Mouse (Mus musculus) cortical plate, adult 2 months (tissue): Measurements from ENCODE around the gene Myoc.

Experiments used
- CTCF ChIP-seq: fragments of 200-500 bp; IDR thresholded peaks from 2 replicates; pipeline ENCODE4 v1.5.1; 2011; ENCODE audit warnings: mild to moderate bottlenecking, control low read depth, low read length; ENCODE audit not compliant: insufficient read depth; ENCODE audit errors: extremely low read depth
- POLR2A ChIP-seq: fragments of 200-500 bp; IDR thresholded peaks from 2 replicates; pipeline ENCODE4 v1.6.1; 2011; ENCODE audit warnings: mild to moderate bottlenecking, low read length, control low read depth; ENCODE audit not compliant: insufficient read depth; ENCODE audit errors: extremely low read depth

DNA sequence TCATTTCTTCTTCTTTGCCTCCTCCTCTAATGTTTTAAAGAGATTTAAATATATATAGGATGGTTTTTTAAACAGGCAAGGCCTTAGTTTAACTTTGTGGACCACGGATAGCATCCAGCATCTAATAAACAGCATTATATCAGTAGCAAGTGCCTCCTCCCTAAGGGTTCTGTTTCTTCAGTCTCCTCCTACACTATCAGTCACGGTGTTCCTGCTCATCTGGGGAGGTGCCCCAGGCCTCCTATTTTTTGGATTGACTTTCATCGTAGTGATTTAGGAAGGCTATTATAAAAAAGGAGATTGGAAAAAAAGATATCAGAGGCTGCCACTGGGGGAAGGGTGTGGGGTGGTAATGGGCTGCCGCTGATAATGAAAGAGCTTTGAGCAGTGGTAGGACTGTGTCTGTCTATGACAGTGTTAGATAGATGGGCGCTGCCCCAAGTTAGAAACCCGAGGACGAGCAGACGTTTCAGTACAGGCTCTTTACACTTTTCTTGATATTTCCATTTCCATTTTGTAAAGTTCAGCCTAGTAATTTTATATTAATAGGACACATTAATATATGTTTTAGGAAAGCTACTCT, 48.4 kb upstream of the Myoc start:
- TF ChIP-seq POLR2A: no peak
- TF ChIP-seq CTCF: no peak
